Mouse (Mus musculus) adrenal gland, adult 8-10 months (tissue): ENCODE measurements around the gene Slc38a8. TPM values are rescaled to one million over a fixed set of nuclear protein-coding genes. Genes with fewer than 3 reads are reported as not detected.

ENCODE experiments used
- DNase-seq: peaks from one replicate; pipeline ENCODE4 v3.0.0; 2022
- total RNA-seq, 4 experiments: library from RNA; stranded (reverse); gene quantifications; 2 replicates each; pipeline ENCODE4 v1.2.4; 2022

Gene Slc38a8
- total RNA-seq, 4 experiments from 2014 or later = 0.13 to 0.17 TPM; not detected in 2

GRCm38 (mm10) chr8:119436933-119437332 lies 64.6 kb downstream of the Slc38a8 start:
- peak; percentile 94 for DNase-seq

GRCm38 (mm10) chr8:119436331-119436730 lies 65.2 kb downstream of the Slc38a8 start:
- DNase-seq = no peak

DNA sequence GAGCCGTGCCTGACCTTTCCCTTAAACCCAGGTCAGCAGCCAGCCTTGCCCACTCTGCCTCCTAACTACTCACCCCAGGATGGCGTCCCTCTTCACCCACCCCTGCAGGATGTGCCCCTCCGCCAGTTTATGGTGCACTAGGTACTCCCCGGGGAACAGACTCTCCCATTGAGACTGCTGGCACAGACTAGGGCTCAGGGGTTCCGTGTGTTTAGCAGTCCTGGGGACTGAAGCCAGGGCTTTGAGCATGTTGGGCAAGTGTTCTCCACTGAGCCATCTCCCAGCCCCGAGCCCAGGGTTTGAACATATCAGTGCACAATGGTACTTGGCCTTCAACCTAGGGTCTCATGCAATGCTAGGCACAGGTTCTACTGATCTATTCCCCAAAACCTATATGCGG lies 66.0 kb downstream of the Slc38a8 start:
- DNase-seq = no peak

DNA sequence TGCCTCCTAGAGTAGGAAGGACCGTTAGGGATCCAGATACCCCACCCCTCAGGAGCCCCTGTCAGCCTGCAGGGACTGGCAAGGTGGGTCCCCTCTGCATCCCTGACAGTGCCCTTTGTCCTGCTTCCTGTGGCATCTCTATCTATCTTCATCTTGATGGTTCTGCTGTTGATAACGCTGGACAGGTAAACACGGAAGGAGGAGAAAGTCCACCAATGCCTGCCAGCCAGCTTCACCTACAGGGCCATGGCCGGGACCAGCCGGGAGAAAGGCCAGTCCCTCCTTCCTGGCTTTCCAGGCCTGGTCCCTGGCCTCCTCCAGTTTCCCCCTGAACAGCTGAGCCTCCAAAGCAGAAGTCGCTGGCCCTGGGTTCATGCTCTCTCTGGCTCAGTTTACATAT lies 66.9 kb downstream of the Slc38a8 start:
- no peak for DNase-seq

- no peak for DNase-seq
Observed at GRCm38 (mm10) chr8:119433582-119434174, 67.8 kb downstream of the Slc38a8 start, which contains the start of gene Osgin1. Gene Osgin1, plus strand, starts transcription at chr8:119434124.

GRCm38 (mm10) chr8:119432372-119432771 lies 69.1 kb downstream of the Slc38a8 start:
- no peak for DNase-seq

DNA sequence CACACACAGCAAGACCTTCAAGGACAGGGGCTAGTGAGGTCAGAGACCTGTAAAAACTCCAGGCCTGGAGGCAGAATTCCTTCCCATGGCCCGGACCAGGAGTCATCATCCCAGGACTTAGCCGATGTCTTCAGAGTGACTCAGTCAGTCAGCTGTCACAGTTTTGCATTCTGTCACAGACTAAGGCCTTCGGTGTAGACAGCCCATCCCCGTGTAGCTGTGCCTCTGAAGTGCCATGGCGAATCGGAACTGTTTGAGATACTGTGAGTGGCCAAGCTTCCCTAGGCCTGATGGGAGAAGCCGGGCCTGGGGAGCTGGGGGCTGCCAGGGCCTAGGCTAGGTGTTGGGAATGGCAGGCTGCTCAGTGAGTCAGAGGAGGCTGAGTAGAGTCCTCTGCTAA lies 70.8 kb downstream of the Slc38a8 start:
- DNase-seq = no peak

DNA sequence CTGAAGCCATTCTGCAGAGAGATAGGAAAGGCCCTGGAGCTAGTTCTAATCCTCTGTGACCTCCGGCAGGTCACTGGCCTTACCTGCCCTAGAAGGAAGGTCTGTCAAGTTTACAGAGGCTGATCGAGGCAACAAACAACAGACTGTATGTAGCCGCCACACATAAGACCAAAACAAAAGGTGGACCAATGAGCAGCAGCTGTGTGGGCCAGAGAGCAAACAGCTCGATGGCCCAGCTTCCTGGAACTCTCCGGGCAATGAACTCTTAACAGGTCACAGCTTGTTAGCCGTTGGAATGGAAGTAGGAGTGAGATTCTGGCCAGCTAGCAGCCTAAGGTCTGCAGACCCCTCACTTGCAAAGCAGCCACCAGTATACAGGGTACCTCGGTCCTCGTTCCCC lies 71.2 kb downstream of the Slc38a8 start:
- DNase-seq = no peak

Other genes with a start within 250 kb of the Slc38a8 start
- gene Hsbp1, start 157.2 kb downstream of the Slc38a8 start, total RNA-seq = 100 to 1,000 TPM; 183 to 208 (median 201) TPM
- 10 to 100 TPM; 46.6 to 60.5 (median 54.6) TPM for gene Mlycd, start 106.8 kb downstream of the Slc38a8 start, total RNA-seq
- 100 to 1,000 TPM in 3 of 4 experiments, 10 to 100 TPM in 1; 77.7 to 149 (median 123) TPM for gene Osgin1, start 67.6 kb downstream of the Slc38a8 start, total RNA-seq
- gene Necab2, start 55.0 kb downstream of the Slc38a8 start, total RNA-seq = 10 to 100 TPM in 3 of 4 experiments, 1 to 10 TPM in 1; 9.9 to 13.7 (median 11.9) TPM
- 100 to 1,000 TPM; 107 to 141 (median 126) TPM for gene Mbtps1, start 57.0 kb upstream of the Slc38a8 start, total RNA-seq
- 10 to 100 TPM; 35.6 to 81.1 (median 56.8) TPM for gene Hsdl1, start 73.5 kb upstream of the Slc38a8 start, total RNA-seq
- gene Dnaaf1, start 73.5 kb upstream of the Slc38a8 start, total RNA-seq = not detected
- gene Taf1c, start 103.5 kb upstream of the Slc38a8 start, total RNA-seq = 10 to 100 TPM; 13.1 to 16.3 (median 15.3) TPM
- gene Adad2, start 111.0 kb upstream of the Slc38a8 start, total RNA-seq = not detected
- gene Kcng4, start 134.0 kb upstream of the Slc38a8 start, total RNA-seq = 1 to 10 TPM in 2 of 4 experiments, under 1 TPM in 2; 0.58 to 1.5 (median 1.2) TPM
- gene Wfdc1, start 164.7 kb upstream of the Slc38a8 start, total RNA-seq = 10 to 100 TPM in 3 of 4 experiments, 1 to 10 TPM in 1; 9.0 to 14.0 (median 12.8) TPM
- gene Atp2c2, start 198.3 kb upstream of the Slc38a8 start, total RNA-seq = under 1 TPM in 3 of 4 experiments, not detected in 1; 0.35 to 0.38 (median 0.38) TPM